Mouse (Mus musculus) testis, postnatal 10 days (tissue): ENCODE results near the gene Clpp.
A peak's percentile ranks its signal among the peaks of the same experiment; 100 is the strongest.

ENCODE experiments used
- DNase-seq: peaks from one replicate; pipeline ENCODE4 v3.0.0; 2021; ENCODE audit warnings: low spot score

Gene Clpp

DNA sequence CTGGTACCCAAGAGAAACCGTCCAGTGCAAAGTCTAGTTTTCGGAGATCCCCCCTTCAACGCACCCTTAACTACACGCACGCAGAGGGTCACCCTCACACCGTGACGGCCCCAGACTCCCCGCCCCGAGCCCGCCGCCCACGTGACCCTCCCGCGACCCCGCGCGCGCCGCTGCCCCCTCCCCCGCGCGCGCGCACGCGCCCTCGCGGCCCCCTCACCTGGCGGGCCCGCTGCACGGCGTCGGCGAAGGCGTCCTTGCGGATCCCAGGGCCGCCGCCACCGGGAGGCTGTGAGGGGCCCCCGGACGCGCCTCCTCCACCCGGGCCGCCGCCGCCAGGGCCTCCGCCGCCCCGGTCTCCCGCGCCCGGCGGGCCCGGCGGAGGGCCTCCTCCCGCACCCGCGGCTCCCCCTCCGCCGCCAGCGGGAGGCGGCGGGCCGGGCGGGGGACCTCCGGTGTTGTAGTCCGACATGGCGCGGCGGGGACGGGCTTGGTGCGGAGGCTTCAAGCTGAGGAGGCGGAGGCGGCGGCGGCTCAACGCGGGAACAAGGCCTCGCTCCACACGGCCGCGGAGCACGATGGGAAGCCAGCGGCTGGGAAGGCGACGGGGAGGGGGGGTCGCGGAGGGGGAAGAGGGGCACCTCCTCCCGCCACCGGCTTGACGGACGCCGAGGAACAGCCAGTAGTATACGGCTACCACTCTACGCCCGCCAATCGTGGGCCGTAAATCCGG lies 41.0 kb downstream of the Clpp start, which contains the start of gene Khsrp:
Khsrp (minus strand) TSS at position 592 of the 730 bp plus-strand sequence.
- DNase-seq, result peak; percentile 96

DNA sequence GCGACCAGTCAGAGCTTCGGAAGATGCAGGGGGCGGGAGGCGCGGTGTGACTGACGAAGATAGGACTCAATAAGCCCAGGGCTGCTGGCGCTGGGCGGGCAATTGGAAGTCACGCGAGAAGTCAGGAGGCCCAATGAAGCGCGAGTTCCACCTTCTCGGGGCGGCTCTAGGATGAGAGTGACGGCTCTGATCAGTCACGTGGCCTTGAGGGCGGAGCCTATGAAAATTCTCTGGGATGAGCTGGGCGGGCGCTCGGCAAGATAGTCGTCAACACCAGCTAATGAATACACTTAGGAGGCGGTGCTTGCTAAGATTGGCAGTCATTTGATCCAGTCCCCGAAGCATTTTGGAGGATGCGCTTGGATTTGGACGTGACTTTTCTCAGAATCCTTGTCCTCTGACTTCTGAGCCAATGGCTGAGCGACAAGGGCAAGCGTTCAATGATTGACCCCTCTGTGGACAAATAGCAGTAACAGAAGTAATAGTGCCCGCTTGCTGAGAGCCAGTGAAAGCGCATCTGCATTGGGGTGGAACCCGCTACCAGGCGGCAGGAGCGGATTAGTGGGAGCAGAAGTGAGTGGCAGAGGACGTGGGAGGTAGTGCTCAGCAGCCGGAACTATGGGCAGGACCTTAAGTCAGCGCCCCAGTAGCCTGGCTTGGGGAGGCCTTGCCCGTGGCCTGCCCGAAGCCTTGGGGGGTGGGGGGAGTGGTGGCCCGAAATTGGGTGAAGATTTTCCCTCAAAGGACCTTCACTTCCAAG lies 41.7 kb downstream of the Clpp start:
- peak; percentile 99 for DNase-seq

DNA sequence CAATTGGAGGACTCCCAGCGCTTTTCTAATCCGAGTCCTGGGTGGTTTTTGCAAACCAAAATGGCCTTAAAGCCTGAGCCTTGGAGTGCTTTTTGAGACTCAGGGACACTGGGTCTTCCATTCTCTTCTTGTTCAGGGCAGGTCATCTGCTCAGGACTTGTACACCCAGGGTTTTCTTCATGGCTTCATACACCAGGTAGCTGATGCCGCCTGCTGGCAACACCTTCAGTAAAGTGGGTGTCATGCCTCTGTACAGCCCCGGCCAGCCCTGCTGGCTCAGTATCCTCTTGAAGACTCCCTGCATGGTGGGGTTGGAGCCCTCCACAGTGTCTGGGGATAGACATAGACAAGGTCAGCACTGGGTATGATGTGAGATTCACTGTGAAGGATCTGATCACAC lies 42.7 kb downstream of the Clpp start:
- no peak for DNase-seq

DNA sequence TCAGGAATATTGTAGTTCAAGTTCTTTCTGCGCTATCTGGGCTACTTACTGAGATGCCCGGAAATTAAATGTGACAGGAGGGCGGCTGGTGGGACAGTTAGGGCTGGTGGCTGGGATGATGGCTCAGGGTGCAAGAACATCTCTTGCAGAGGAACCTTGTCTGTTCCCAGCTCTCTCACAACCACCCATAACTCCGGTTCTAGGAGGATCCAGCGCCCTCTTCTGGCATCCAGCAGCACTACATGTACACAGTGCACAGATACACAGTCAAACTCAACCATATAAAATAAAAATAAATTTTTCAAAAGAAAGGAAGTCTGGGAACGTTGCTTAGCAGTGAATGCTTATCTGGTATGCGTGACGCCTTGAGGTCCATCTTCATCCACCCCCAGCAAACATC lies 48.9 kb downstream of the Clpp start:
- no peak for DNase-seq

DNA sequence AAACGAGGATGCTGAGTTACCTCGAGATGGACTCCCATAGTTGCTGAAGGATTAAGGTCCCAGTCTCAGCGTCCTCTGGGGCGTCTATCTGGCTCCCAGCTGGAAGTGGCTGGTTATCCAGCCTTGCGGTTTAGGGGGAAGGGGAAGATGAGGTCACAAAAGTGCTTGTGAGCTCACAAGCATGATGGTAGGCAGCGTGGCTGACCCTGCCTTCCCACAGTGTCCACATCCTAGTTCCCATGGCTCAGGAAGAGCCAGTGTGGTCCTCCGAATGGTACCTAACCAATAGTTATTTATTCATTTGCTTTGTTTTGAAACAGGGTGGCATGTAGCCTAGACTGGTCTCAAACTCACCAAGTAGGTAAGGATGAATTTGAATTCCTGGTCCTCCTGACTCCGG lies 51.4 kb downstream of the Clpp start, which contains the start of gene Slc25a41:
Slc25a41 (minus strand) TSS at position 101 of the 400 bp plus-strand sequence.
- DNase-seq, result no peak
